Mouse (Mus musculus) embryonic facial prominence, embryonic 10.5 days (tissue): ENCODE measurements around the gene Grik3. TPM values are rescaled to one million over a fixed set of nuclear protein-coding genes. Genes with fewer than 3 reads are reported as not detected.

Source experiments
- DNase-seq: peaks from one replicate; pipeline ENCODE4 v3.0.0-alpha.2; 2017; ENCODE audit warnings: low spot score
- H3K27ac ChIP-seq: fragments of 300-500 bp; sonication (generic); replicated peaks from 2 replicates; pipeline ENCODE4 v1.5.1; 2016; ENCODE audit warnings: mild to moderate bottlenecking
- H3K27me3 ChIP-seq: fragments of 300-500 bp; sonication (generic); replicated peaks from 2 replicates; pipeline ENCODE4 v1.6.1; 2016; ENCODE audit warnings: low read depth, mild to moderate bottlenecking; ENCODE audit not compliant: poor library complexity, severe bottlenecking
- H3K36me3 ChIP-seq: fragments of 300-500 bp; sonication (generic); replicated peaks from 2 replicates; pipeline ENCODE4 v1.6.1; 2016; ENCODE audit warnings: mild to moderate bottlenecking, moderate library complexity
- H3K4me1 ChIP-seq: fragments of 300-500 bp; sonication (generic); 2 replicates; pipeline ENCODE4 v1.6.1; 2016
- H3K4me3 ChIP-seq: fragments of 300-500 bp; sonication (generic); 2 replicates; pipeline ENCODE4 v1.5.1; 2016; ENCODE audit warnings: mild to moderate bottlenecking, moderate library complexity
- H3K9me3 ChIP-seq: fragments of 300-500 bp; sonication (generic); 2 replicates; pipeline ENCODE4 v1.6.1; 2016; ENCODE audit warnings: mild to moderate bottlenecking
- WGBS: fragments of 180-500 bp; shearing (Covaris S2); methylation state at CpG from one replicate; pipeline ENCODE4 v1.1.7; 2016; 5-methylcytosine and 5-hydroxymethylcytosine counted together
- polyA plus RNA-seq: library from polyadenylated mRNA; unstranded; fragments of >200 nt; fragmentation: Nextera tagmentation; extraction: Ambion mirVana; gene quantifications from 2 replicates; pipeline ENCODE4 v1.2.1, GENCODE M21; 2016

Gene Grik3
- polyA plus RNA-seq, 1 experiment from 2014 or later = 0.16 TPM

GRCm38 (mm10) chr4:125583935-125584334, 93.4 kb downstream of the Grik3 start:
- Histone ChIP-seq H3K27ac (no peak overlapping the region), H3K27me3 (peaks cover 36% of the 10 kb centered on the region), H3K4me1 (peaks cover 34% of the 10 kb centered on the region), H3K36me3 (no peaks in the 10 kb centered on the region), H3K4me3 (no peak overlapping the region), H3K9me3 (no peaks in the 10 kb centered on the region)
- DNase-seq = no peak
- 74% methylated on average over 4 of the region's 4 CpGs for WGBS

GRCm38 (mm10) chr4:125584676-125585075, 94.2 kb downstream of the Grik3 start:
- DNase-seq = no peak
- 83% methylated on average over 3 of the region's 3 CpGs for WGBS
- no peaks in the 10 kb centered on the region for H3K9me3 ChIP-seq
- H3K4me1 ChIP-seq = peaks cover 28% of the 10 kb centered on the region
- H3K27ac ChIP-seq = no peak overlapping the region
- H3K4me3 ChIP-seq = no peak overlapping the region
- no peaks in the 10 kb centered on the region for H3K36me3 ChIP-seq
- peaks cover 44% of the 10 kb centered on the region for H3K27me3 ChIP-seq

GRCm38 (mm10) chr4:125587577-125587976, 97.1 kb downstream of the Grik3 start:
- no peaks in the 10 kb centered on the region for H3K36me3 ChIP-seq
- WGBS = 22% methylated on average over 12 of the region's 12 CpGs
- H3K4me1 ChIP-seq = peaks cover 47% of the 10 kb centered on the region
- no peaks in the 10 kb centered on the region for H3K9me3 ChIP-seq
- H3K27me3 ChIP-seq = peaks cover 57% of the 10 kb centered on the region
- peak overlapping the region; percentile 24; the same call in 1 of the 2 replicates for H3K4me3 ChIP-seq
- H3K27ac ChIP-seq = no peak overlapping the region
- DNase-seq = no peak

GRCm38 (mm10) chr4:125590241-125590919, 99.9 kb downstream of the Grik3 start:
- WGBS = 10% methylated on average over 14 of the region's 14 CpGs
- Histone ChIP-seq H3K27me3 (peaks cover 56% of the 10 kb centered on the region), H3K27ac (no peak overlapping the region), H3K4me1 (peaks cover 69% of the 10 kb centered on the region), H3K9me3 (no peaks in the 10 kb centered on the region), H3K4me3 (no peak overlapping the region), H3K36me3 (no peaks in the 10 kb centered on the region)
- DNase-seq = peak; percentile 83

GRCm38 (mm10) chr4:125592663-125593062, 102.2 kb downstream of the Grik3 start:
- H3K9me3 ChIP-seq = no peaks in the 10 kb centered on the region
- no peak overlapping the region for H3K27ac ChIP-seq
- H3K36me3 ChIP-seq = no peaks in the 10 kb centered on the region
- 34% methylated on average over 4 of the region's 4 CpGs for WGBS
- H3K27me3 ChIP-seq = peaks cover 46% of the 10 kb centered on the region
- H3K4me3 ChIP-seq = no peak overlapping the region
- no peak for DNase-seq
- H3K4me1 ChIP-seq = peaks cover 65% of the 10 kb centered on the region

- H3K4me3 ChIP-seq = no peak overlapping the region
- 87% methylated on average over 9 of the region's 9 CpGs for WGBS
- no peaks in the 10 kb centered on the region for H3K36me3 ChIP-seq
- peaks cover 31% of the 10 kb centered on the region for H3K27me3 ChIP-seq
- H3K9me3 ChIP-seq = no peaks in the 10 kb centered on the region
- H3K27ac ChIP-seq = no peak overlapping the region
- DNase-seq = no peak
- H3K4me1 ChIP-seq = peaks cover 73% of the 10 kb centered on the region
These were observed 104.5 kb downstream of the Grik3 start for GRCm38 (mm10) chr4:125595011-125595410.

- Histone ChIP-seq H3K4me1 (peaks cover 47% of the 10 kb centered on the region), H3K36me3 (no peaks in the 10 kb centered on the region), H3K9me3 (no peaks in the 10 kb centered on the region), H3K27ac (no peak overlapping the region), H3K4me3 (no peak overlapping the region), H3K27me3 (peaks cover 23% of the 10 kb centered on the region)
- DNase-seq = peak; percentile 47
- 36% methylated on average over 10 of the region's 10 CpGs for WGBS
These were observed 108.2 kb downstream of the Grik3 start for GRCm38 (mm10) chr4:125598677-125599076.

- H3K9me3 ChIP-seq = no peaks in the 10 kb centered on the region
- H3K27ac ChIP-seq = no peak overlapping the region
- no peak overlapping the region for H3K4me3 ChIP-seq
- 66% methylated on average over 3 of the region's 3 CpGs for WGBS
- peaks cover 38% of the 10 kb centered on the region for H3K4me1 ChIP-seq
- H3K36me3 ChIP-seq = no peaks in the 10 kb centered on the region
- DNase-seq = no peak
- H3K27me3 ChIP-seq = peaks cover 23% of the 10 kb centered on the region
These were observed 109.1 kb downstream of the Grik3 start for GRCm38 (mm10) chr4:125599510-125600005.

- H3K9me3 ChIP-seq = no peaks in the 10 kb centered on the region
- H3K36me3 ChIP-seq = no peaks in the 10 kb centered on the region
- H3K4me3 ChIP-seq = no peak overlapping the region
- peak overlapping the region; percentile 19; the same call in 1 of the 2 replicates for H3K27ac ChIP-seq
- H3K27me3 ChIP-seq = peaks cover 22% of the 10 kb centered on the region
- H3K4me1 ChIP-seq = peaks cover 35% of the 10 kb centered on the region
- WGBS = 75% methylated on average over 8 of the region's 8 CpGs
- DNase-seq = no peak
These were observed 110.1 kb downstream of the Grik3 start for GRCm38 (mm10) chr4:125600642-125601041.

- no peak overlapping the region for H3K27ac ChIP-seq
- no peaks in the 10 kb centered on the region for H3K36me3 ChIP-seq
- no peaks in the 10 kb centered on the region for H3K9me3 ChIP-seq
- 73% methylated on average over 3 of the region's 3 CpGs for WGBS
- H3K27me3 ChIP-seq = peaks cover 15% of the 10 kb centered on the region
- no peak for DNase-seq
- H3K4me3 ChIP-seq = no peak overlapping the region
- peaks cover 35% of the 10 kb centered on the region for H3K4me1 ChIP-seq
These were observed 110.8 kb downstream of the Grik3 start for GRCm38 (mm10) chr4:125601301-125601700.

GRCm38 (mm10) chr4:125604494-125604893, 114.0 kb downstream of the Grik3 start:
- no peak overlapping the region for H3K27ac ChIP-seq
- no peaks in the 10 kb centered on the region for H3K9me3 ChIP-seq
- peaks cover 18% of the 10 kb centered on the region for H3K4me1 ChIP-seq
- no peaks in the 10 kb centered on the region for H3K36me3 ChIP-seq
- no peak overlapping the region for H3K4me3 ChIP-seq
- WGBS = 60% methylated on average over 7 of the region's 7 CpGs
- no peak for DNase-seq
- H3K27me3 ChIP-seq = peaks cover 6% of the 10 kb centered on the region

GRCm38 (mm10) chr4:125606147-125606546, 115.6 kb downstream of the Grik3 start:
- H3K27me3 ChIP-seq = no peaks in the 10 kb centered on the region
- H3K4me1 ChIP-seq = peaks cover 10% of the 10 kb centered on the region
- 82% methylated on average over 6 of the region's 6 CpGs for WGBS
- no peaks in the 10 kb centered on the region for H3K9me3 ChIP-seq
- H3K36me3 ChIP-seq = no peaks in the 10 kb centered on the region
- no peak for DNase-seq
- no peak overlapping the region for H3K27ac ChIP-seq
- no peak overlapping the region for H3K4me3 ChIP-seq

GRCm38 (mm10) chr4:125607397-125608042, 117.0 kb downstream of the Grik3 start:
- Histone ChIP-seq H3K36me3 (no peaks in the 10 kb centered on the region), H3K27ac (no peak overlapping the region), H3K27me3 (no peaks in the 10 kb centered on the region), H3K4me1 (peaks cover 10% of the 10 kb centered on the region), H3K9me3 (no peaks in the 10 kb centered on the region), H3K4me3 (no peak overlapping the region)
- DNase-seq = no peak
- WGBS = 55% methylated on average over 10 of the region's 10 CpGs
